Mouse (Mus musculus) layer of hippocampus, adult 2 months (tissue): Measurements from ENCODE around the gene Adamts4. TPM values are rescaled to one million over a fixed set of nuclear protein-coding genes. Genes with fewer than 3 reads are reported as not detected.
A peak's percentile ranks its signal among the peaks of the same experiment; 100 is the strongest.

Experiments
- DNase-seq, 2 experiments: peaks; one replicate each; pipeline ENCODE4 v3.0.0; 2022; ENCODE audit warnings: low spot score in 2 of 2
- H3K27ac ChIP-seq: fragments of 200-600 bp; 2 replicates; pipeline ENCODE4 v1.8.1; 2022
- H3K4me3 ChIP-seq: fragments of 200-600 bp; 2 replicates; pipeline ENCODE4 v1.8.1; 2022; ENCODE audit warnings: mild to moderate bottlenecking
- CTCF ChIP-seq: fragments of 200-600 bp; conservative IDR thresholded peaks from 2 replicates; pipeline ENCODE4 v1.8.1; 2022; ENCODE audit warnings: antibody characterized with exemption, mild to moderate bottlenecking, moderate library complexity
- total RNA-seq, 2 experiments: library from RNA; stranded (reverse); gene quantifications; 2 replicates each; pipeline ENCODE4 v1.2.3; 2021

Adamts4 gene
- total RNA-seq, 2 experiments from 2014 or later = 9.6 to 10.9 TPM

DNA sequence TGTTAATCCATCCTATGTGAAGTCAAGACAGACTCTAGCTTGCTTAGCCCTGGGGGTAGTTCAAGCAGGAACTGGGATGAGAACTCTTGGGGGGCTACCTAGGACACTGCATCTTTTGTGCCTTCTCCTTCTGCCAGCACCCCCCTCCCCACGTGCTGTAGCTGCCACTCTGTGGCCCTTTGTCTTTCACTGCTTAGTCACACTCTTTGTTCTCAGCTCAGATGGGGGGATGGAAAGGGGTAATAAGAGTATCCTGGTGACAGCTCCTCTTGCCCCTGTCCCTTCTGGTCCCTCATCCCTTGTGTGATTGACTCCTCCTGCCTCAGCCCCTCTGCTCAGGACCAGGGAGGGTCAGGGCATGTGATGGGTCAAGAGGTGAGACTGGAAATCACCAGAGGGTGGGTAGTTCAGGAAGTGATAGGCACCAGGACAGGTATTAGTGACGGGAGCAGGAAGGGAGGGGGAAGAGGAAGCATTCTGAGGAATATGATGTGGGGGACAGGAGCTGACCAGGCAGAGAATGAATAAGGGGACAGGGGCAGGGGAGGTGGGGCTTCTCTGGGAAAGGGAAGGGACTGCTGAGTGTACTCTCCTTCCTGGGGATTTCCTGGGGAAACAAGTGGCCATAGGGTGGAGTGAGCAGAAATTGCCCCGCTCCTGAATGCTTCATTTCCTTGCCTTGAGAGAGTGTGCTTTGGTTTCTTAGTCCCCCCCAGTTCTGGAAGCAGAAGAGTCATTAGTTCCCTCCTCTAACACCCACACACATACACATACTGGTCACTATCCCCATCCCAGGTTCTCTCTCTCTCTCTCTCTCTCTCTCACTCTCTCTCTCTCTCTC is 1.6 kb upstream of the Adamts4 start:
- TF ChIP-seq CTCF = no peak
- DNase-seq = no peak
- H3K27ac ChIP-seq = peak overlapping the region; percentile 89
- no peak overlapping the region; the same call in 1 of the 2 replicates for H3K4me3 ChIP-seq

DNA sequence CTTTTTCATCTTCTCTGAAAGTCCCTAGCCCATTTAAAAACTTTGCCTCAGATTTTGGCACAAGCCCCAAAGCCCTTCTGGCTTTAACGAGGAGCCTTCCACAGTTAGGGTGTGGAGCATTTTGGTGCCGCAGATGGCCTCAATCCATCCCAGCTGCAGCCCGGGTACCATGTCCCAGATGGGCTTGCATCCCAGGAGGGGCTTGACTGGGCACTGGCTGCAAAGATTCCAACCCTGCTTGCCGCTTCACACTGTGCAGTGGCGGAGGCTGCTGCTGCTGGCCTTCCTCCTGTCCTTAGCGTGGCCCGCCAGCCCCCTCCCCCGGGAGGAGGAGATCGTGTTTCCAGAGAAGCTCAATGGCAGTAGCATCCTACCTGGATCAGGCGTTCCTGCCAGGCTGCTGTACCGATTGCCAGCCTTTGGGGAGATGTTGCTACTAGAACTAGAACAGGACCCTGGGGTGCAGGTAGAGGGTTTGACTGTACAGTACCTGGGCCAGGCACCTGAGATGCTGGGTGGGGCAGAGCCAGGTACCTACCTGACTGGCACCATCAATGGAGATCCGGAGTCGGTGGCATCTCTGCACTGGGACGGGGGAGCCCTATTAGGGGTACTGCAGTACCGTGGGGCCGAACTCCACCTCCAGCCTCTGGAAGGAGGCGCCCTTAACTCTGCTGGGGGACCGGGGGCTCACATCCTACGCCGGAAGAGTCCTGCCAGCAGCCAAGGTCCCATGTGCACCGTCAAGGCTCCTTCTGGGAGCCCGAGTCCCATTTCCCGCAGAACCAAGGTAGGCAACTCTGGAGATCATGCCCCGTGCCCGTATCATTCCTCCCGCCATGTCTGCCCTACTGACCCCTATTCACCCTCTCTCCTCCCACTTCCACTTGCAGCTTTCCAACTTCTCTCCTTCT is 716 bp downstream of the Adamts4 start, which contains the start of gene Ndufs2:
TSS of gene Ndufs2 (minus strand) at position 709 of the 914 bp plus-strand sequence.
- TF ChIP-seq CTCF = no peak
- Histone ChIP-seq H3K27ac (peak within 1 kb of the TSS; percentile 66), H3K4me3 (peak within 1 kb of the TSS; percentile 47)
- DNase-seq = no peak

GRCm38 (mm10) chr1:171251594-171252324 is 1.5 kb downstream of the Adamts4 start:
- peak overlapping the region; percentile 47 for H3K4me3 ChIP-seq
- DNase-seq = no peak
- no peak for TF ChIP-seq CTCF
- H3K27ac ChIP-seq = peak overlapping the region; percentile 66

DNA sequence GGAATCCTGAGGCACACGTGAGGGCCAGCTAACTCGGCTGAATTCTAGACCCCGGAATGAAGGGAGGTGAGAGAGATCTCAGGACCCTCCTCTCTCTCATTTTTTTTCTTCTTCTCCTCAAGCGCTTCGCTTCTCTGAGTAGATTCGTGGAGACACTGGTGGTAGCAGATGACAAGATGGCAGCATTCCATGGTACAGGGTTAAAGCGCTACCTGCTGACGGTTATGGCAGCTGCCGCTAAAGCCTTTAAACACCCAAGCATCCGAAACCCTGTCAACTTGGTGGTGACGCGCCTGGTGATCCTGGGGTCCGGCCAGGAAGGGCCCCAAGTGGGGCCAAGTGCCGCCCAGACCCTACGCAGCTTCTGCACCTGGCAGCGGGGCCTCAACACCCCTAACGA is 2.2 kb downstream of the Adamts4 start:
- Histone ChIP-seq H3K4me3 (peak overlapping the region; percentile 24; the same call in 1 of the 2 replicates), H3K27ac (peak overlapping the region; percentile 66)
- no peak for TF ChIP-seq CTCF
- DNase-seq = no peak

DNA sequence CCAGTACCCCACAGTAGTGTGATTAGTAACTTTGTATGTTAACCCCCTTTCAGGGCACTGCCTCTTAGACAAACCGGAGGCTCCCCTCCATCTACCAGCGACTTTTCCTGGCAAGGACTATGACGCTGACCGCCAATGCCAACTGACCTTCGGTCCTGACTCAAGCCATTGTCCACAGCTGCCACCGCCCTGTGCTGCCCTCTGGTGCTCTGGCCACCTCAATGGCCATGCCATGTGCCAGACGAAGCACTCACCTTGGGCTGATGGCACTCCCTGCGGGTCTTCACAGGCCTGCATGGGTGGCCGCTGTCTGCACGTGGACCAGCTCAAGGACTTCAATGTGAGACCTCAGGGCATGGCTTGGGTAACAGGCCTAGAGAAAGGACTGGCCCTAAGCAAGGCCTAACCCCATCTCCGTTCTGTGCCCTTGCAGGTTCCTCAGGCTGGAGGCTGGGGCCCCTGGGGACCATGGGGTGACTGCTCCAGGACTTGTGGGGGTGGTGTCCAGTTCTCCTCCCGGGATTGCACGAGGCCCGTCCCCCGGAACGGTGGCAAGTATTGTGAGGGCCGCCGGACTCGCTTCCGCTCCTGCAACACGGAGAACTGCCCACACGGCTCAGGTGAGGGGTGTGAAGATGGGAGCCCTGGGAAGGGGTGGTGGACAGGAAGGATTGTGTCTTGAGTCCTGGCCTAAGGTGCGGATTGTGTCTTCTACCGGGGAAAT is 6.0 kb downstream of the Adamts4 start:
- H3K27ac ChIP-seq = no peak overlapping the region
- no peak overlapping the region for H3K4me3 ChIP-seq
- no peak for DNase-seq
- peak; percentile 26 for TF ChIP-seq CTCF

- H3K27ac ChIP-seq = no peak overlapping the region
- H3K4me3 ChIP-seq = no peak overlapping the region
- DNase-seq = peak; percentile 59 to 74
- TF ChIP-seq CTCF = peak; percentile 95
Observed at GRCm38 (mm10) chr1:171256937-171257548, 6.8 kb downstream of the Adamts4 start.

GRCm38 (mm10) chr1:171257781-171258180 is 7.6 kb downstream of the Adamts4 start:
- no peak overlapping the region for H3K27ac ChIP-seq
- DNase-seq = no peak
- H3K4me3 ChIP-seq = no peak overlapping the region
- TF ChIP-seq CTCF = no peak

GRCm38 (mm10) chr1:171258921-171259320 is 8.7 kb downstream of the Adamts4 start:
- no peak overlapping the region for H3K4me3 ChIP-seq
- no peak for DNase-seq
- no peak for TF ChIP-seq CTCF
- no peak overlapping the region for H3K27ac ChIP-seq

DNA sequence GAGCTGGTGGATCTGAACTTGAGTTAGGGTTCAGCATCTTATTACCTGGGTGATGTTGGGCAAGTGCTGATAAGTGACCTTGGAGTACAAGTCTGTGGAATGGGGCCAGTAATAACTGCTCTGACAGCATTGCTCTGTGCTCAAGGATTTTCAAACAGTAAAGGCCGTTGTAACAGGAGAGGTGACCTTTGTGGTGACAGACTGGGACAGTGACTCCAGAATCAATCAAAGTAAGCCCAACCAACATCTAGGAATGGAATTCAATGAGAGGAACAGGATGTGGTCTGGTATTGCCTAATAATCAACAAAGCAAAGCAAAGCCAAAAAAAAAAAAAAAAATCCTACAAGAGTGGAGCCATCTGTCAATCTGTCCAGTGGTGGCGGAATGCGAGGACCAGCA is 10.1 kb downstream of the Adamts4 start:
- no peak overlapping the region; the same call in 1 of the 2 replicates for H3K27ac ChIP-seq
- DNase-seq = no peak
- no peak for TF ChIP-seq CTCF
- no peak overlapping the region for H3K4me3 ChIP-seq

- H3K4me3 ChIP-seq = peak overlapping the region; percentile 34; the same call in 1 of the 2 replicates
- H3K27ac ChIP-seq = peak overlapping the region; percentile 93
- TF ChIP-seq CTCF = no peak
- peak; percentile 84 to 92 for DNase-seq
Observed at GRCm38 (mm10) chr1:171262594-171263130, 12.4 kb downstream of the Adamts4 start.

GRCm38 (mm10) chr1:171263185-171263611 is 13.0 kb downstream of the Adamts4 start:
- peak; percentile 66 to 79 for DNase-seq
- no peak overlapping the region for H3K4me3 ChIP-seq
- H3K27ac ChIP-seq = peak overlapping the region; percentile 93
- no peak for TF ChIP-seq CTCF
